Mouse (Mus musculus) bone marrow macrophage, adult 2 months (primary cell): ENCODE results near the gene Magohb.

Source experiments
- CTCF ChIP-seq: IDR thresholded peaks from 2 replicates; pipeline ENCODE4 v1.5.1; 2012; ENCODE audit warnings: low read depth, mild to moderate bottlenecking, low read length, moderate library complexity
- POLR2A ChIP-seq: IDR thresholded peaks from 2 replicates; pipeline ENCODE4 v1.6.1; 2012; ENCODE audit warnings: mild to moderate bottlenecking, low read depth, low read length, borderline replicate concordance

- TF ChIP-seq POLR2A (no peak), CTCF (no peak)
Observed at GRCm38 (mm10) chr6:131292276-131292990, 611 bp downstream of the Magohb start.
